Mouse (Mus musculus) left cerebral cortex, postnatal 14 days (tissue): ENCODE measurements around the gene Ppp1r18. TPM values are rescaled to one million over a fixed set of nuclear protein-coding genes. Genes with fewer than 3 reads are reported as not detected.

Experiments used
- DNase-seq, 2 experiments: peaks; one replicate each; pipeline ENCODE4 v3.0.0; 2021 to 2022; ENCODE audit warnings: low spot score in 2 of 2, mixed read lengths in 1 of 2
- intact Hi-C: fragments of 180-260 bp; cut with DNase I; formaldehyde crosslinking; loops from one replicate; pipeline ENCODE4 v1.15.1; 2025
- total RNA-seq, 2 experiments: library from RNA; stranded (reverse); gene quantifications; 2 replicates each; pipeline ENCODE4 v1.2.3; 2021

The Ppp1r18 gene
- total RNA-seq, 2 experiments from 2014 or later, result 12.8 to 14.1 TPM

DNA sequence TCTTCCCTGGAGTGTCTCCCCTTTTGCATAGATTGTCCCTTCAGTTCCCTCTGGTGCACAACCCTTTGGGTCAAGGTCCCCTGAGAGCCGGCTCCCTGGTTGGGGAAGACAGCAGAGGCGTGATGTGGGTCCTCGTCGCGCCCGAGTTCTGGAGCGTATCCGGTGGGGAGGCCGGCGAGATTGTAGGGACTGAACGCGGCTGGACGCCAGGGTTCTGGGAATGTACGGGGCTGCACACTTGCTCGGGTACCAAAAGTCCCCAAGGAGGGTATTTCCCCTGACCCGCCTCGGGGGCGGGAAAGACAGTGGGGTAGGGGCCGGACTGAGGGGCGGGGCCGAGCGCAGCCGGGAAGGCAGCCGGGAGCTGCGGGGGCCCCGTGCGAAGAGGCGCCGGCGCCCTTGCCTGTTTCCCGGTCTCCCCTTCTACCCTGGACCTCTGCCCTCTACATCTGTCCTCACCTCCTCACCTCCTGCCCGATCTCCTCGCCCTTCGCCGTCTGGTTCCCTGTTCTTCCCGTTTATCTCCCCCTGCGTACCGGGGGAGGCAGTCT is 963 bp downstream of the Ppp1r18 start:
- intact Hi-C loops, result loop anchor here (2.0 kb wide), 1 partner anchor 30 kb away; no protein-coding TSS in a partner anchor
- peak in 1 of 2 experiments; percentile 43 for DNase-seq

DNA sequence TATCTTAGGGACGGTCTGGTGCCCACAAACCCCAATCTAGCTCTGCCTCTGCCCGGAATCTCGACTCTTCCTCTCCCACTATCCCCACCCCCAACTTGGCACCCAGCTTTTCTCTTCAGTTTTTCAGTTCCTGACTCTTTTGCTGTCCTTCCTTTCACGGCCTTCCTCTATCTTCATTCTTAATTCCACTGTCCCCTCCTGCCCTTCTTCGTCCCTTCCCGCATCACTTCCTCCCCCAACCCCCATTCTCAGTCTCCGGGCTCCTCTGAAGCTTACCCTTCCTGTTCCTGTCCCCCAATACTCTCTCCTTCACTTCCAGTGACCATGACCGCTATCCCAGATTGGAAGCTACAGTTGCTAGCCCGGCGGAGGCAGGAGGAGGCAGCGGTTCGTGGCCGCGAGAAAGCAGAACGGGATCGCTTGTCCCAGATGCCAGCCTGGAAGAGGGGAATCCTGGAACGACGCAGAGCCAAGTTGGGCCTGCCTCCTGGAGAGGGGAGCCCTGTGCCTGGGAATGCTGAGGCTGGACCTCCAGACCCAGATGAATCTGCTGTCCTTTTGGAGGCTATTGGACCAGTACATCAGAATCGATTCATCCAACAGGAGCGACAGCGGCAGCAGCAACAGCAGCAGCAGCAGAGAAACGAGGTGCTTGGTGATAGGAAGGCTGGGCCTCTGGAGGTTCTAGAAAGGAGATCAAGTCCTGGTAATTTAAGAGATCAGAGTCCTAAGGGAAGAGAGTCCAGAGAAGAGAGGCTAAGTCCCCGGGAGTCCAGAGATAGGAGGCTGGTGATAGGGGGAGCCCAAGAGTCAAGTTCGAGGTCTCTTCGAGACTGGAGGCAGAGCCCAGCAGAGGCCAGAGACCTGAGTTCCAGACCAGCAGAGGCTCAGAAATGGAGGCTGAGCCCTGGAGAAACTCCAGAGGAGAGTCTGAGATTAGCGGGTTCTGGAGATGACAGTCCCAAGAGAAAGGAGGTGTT is 1.8 kb downstream of the Ppp1r18 start:
- intact Hi-C loops, result loop anchor here (2.0 kb wide), 1 partner anchor 30 kb away; no protein-coding TSS in a partner anchor

DNA sequence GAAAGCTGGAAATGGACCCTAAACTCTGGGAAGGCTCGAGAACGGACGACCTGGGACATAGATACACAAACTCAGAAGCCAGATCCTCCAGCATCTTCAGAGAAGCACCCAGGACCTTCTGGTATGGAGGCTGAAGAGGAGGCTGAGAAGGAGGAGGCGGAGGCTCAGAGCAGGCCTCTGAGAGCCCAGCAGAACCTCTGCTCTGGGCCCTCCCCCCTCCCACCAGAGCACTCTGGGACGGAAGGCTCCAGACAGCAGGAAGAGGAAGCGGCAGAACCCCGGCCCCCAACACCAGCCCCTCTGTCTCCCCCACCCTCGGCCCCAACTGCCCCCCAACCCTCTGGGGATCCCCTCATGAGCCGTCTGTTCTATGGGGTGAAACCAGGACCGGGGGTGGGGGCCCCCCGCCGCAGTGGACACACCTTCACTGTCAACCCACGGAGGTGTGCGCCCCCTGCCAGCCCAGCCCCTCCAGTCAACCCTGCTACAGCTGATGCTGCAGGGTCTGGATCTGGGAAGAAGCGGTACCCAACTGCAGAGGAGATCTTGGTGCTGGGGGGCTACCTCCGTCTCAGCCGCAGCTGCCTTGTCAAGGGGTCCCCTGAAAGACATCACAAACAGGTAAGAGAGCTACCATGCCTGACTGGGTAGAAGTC is 2.9 kb downstream of the Ppp1r18 start:
- no peak for DNase-seq
- intact Hi-C loops, result no loop called here

More for the DNA sequence above, 1.8 kb downstream of the Ppp1r18 start:
- DNase-seq, result no peak

DNA sequence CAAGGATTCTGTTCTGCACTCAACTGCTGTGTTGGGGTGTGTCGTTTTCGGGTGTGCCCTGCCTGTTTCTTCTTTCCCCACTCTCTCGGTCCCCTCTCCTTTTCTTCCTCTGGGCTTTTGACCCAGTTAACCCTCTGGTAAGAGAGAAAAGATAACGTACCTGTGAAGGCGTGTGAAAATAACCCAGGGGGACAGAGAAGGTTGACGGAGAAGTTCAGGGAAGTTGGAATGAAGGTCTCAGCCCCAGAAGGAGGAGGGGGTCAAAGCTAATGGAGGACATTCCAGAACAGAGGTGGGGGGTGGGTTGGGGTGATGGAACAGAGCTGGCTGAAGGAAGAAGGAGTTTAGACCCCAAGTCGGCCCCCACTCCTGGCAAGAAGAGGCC is 3.6 kb downstream of the Ppp1r18 start:
- DNase-seq, result no peak
- intact Hi-C loops, result no loop called here

DNA sequence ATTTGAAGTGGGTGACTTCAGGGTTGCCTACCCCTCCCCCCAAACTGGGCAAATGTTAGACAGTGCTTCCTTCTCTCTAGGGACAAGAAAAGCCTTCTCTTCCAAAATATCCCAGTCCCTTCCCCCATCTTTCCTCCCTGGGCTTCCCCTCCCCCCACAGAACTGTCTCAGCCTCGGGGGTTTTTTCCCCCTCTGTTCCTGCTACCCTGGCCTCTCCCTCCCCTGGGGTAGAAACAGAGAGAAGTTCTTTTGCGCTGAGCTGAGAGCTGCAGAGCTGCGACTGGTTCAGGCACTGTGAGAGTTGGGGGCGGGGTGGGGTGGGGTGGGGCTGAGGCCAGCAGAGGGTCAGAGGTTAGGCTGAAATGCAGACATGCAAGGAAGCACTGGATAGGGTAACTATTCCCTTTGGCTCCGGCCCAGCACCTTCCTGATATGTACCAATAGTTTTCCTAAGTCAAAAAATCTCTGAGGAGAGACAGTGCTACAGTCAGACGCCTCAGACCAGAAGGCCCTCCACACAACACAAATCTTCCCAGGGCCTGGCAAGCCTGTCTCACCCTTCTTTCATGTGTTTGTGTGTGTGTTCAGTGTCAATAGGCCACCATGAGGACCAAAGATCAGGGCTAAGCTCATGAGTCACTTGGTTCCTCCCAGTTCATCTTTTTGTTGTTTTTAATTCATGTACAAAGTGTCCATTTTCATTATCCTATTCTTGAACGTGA is 4.1 kb downstream of the Ppp1r18 start:
- peak in 1 of 2 experiments; percentile 19 for DNase-seq
- intact Hi-C loops, result loop anchor here (5.0 kb wide), 1 partner anchor 132 kb away; no protein-coding TSS in a partner anchor

DNA sequence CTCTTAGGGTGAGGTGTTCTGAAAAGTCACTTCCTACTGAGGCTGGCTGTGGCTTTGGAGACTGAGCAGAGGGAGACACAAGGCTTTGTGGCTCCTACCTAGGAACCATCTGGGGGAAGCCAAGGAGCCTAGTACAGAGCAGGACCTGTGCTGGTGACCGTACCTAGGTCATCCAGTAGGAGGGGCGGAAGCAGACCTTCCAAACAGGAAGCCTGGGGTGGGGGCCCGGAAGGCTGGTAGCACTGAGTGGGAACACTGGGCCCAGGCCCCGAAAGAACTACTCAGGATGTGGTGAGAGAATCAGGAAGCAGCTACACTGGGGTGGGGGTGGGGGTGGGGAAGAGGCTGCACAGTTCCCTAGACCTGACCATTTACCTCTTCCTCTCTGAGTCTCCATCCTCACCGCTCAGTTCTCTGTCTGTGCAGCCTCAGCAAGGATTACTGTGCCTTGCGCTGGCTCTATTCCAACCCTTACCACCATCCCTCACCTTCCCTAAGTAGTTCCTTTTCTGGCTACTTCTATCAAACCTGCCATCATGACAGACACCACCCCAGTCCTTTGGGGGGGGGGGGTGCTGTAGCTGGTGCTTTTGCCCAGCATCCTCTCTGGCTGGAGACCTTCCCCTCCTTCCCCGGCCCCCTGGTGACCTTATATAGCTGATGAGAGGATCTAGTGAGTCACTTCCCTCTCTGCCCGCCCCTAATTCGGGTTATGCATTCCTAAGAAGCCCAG is 4.9 kb downstream of the Ppp1r18 start:
- DNase-seq, result peak; percentile 45 to 57
- intact Hi-C loops, result loop anchor here (5.0 kb wide), 1 partner anchor 133 kb away; no protein-coding TSS in a partner anchor

DNA sequence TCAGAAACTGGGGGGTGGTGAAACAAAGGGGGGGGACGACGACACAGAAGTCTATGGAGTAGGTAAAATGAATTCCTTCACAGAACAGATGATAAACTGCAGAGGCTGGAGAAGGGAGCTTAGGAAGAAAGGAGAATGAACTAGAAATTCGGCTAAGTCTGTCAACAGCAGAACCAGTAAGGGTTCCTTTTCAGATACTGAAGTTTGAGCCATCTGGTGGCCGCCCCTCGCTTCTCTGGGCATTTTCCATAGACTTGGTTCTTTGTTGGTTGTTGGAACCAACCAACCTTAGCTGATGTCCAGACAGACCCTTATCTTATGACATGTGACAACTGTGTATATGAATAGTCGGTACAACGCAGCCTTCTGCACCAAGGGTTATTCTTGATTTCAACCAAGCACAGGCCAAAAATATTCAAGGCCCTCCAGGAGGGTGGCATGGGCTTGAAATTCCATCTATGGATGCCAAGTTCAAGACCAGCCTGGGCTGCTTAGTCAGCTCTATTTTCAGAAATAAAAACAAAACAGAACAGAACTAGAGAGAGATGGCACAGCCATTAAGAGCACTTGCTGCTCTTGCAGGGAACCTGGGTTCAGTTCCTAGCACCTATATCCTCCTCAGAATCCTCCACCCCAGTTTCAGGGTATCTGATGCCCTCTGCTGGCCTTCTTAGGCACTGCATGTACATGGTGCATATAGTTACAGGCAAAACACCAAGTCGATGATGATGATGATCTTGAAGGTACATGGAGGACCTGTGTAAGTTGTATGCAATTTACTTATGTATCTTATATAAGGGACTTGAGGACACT is 5.7 kb downstream of the Ppp1r18 start:
- DNase-seq, result peak in 1 of 2 experiments; percentile 24
- intact Hi-C loops, result loop anchor here (5.0 kb wide), 1 partner anchor 134 kb away; no protein-coding TSS in a partner anchor

DNA sequence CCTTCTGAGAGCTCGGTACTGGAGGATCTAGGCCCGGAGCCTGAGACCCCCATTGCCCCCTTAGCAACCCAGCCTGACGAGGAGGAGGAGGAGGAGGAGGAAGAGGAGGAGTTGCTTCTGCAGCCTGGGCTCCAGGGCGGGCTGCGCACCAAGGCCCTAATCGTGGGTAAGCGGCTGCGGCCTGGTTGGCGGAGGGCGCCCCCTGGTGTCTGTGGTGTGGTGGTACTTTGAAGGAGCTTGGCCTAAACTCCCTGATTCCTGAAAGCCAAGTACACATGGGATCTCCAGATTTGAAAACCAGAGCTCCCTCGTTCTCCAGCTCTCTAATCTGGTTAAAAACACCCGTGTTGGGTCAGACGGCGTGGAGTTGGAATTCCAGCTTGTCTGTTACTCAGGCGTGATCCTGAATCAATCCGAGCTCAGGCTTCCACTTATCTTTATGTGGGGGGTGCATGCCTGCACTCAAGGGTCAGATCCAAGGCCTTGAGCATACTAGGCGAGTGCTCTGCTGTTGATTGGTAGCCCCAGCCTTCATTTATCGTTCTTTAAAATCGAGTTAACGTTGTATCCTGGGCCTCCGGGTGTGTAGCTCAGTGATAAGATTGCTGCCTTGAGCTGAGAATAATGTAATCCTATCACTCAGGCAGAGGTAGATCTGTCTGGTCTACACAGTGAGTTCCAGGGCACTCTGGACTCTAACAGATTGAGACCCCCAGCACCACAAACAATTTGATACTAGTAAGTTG is 8.6 kb downstream of the Ppp1r18 start:
- intact Hi-C loops, result loop anchor here (5.0 kb wide), 1 partner anchor 137 kb away; no protein-coding TSS in a partner anchor
- peak; percentile 81 to 82 for DNase-seq

DNA sequence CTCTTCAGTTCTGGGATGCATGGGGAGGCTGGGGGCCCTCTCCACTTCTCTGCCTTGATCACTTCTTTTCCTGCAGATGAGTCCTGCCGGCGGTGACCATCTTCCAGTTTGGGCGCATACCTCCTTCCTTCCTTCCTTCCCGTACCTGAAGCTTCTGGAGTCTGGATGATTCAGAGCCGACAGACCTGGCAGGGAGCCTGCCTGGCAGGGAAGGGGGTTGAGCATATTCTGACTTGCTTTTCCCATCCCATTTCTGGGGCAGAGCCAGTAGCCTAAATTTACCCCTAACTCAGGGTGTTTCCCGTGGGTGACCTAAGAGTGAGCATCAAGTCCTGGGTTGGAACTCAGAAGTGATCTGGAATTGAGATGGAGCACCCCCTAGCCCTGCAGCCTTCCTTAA is 9.3 kb downstream of the Ppp1r18 start:
- intact Hi-C loops, result loop anchor here (5.0 kb wide), 1 partner anchor 137 kb away; no protein-coding TSS in a partner anchor
- peak; percentile 44 to 63 for DNase-seq

DNA sequence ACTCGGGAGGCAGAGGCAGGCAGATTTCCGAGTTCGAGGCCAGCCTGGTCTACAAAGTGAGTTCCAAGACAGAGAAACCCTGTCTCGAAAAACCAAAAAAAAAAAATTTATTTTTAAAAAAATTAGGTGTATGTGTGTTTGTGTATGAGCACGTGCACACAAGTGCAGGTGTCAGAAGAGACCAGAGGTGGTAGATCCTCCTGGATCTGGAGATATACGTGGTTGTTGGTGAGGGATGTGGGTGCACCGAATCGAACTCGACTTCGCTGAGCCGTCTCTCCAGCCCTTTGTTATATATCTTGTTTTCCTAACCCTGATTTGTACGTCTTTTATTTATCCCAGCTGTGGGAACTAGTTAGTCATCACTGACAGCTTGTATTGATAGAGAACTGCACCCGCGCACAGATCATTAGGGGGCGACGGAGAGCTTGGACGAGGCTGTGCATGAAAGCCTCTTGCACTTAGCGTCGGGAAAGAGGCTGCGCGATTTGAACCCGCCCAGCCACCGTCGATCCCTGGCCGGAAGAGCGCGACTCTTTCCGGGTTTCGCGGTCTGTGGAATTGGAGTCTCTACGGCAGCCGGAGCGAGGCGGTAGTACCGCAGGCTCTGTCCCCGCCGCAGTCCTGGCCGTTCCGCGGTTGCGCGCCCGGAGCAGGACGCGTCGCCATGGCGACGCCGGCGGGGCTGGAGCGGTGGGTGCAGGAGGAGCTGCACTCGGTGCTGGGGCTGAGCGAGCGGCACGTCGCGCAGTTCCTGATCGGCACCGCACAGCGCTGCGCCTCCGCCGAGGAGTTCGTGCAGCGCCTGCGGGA is 14.1 kb downstream of the Ppp1r18 start, which contains the start of gene Dhx16:
TSS of gene Dhx16 (plus strand) at position 575 of the 813 bp plus-strand sequence.
- DNase-seq, result peak; percentile 96
- intact Hi-C loops, result no loop called here

DNA sequence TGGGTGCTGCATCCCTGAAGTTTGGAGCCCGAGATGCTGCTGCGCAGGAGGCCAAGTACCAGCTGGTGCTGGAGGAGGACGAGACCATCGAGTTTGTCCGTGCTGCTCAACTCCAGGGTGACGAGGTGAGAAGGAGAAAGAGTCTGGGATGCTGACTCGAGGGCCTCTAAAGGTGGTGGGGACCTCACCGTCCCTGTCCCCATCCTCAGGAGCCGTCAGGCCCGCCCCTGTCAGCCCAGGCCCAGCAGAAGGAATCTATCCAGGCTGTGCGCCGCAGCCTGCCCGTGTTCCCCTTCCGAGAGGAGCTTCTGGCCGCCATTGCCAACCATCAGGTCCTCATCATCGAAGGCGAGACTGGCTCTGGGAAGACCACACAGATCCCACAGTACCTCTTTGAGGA is 17.5 kb downstream of the Ppp1r18 start:
- DNase-seq, result no peak
- intact Hi-C loops, result no loop called here

DNA sequence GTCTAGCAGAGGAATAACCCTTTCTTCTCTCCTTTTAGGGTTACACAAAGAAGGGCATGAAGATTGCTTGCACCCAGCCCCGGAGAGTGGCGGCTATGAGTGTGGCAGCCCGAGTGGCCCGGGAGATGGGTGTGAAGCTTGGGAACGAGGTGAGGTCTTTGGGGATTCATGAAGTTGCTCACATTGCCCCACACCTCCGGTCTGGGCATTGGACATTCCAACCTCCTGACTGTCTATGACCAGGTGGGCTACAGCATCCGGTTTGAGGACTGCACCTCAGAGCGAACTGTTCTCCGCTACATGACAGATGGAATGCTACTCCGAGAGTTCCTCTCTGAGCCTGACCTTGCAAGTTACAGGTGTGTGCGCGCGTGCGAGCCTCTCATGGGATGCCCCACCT is 18.4 kb downstream of the Ppp1r18 start:
- intact Hi-C loops, result no loop called here
- DNase-seq, result no peak

DNA sequence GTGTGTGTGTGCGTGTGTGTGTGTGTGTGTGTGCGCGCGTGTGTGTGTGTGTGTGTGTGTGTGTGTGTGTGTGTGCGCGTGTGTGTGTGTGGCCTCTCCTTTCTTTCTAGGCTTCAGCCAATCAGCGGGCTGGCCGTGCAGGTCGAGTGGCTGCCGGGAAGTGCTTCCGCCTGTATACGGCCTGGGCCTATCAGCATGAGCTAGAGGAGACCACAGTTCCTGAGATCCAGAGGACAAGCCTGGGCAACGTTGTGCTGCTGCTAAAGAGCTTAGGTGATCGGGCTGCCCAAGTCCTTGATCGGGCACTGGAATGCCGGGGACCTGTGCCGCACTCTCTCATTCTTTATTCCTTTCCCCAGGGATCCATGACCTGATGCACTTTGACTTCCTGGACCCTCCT is 22.3 kb downstream of the Ppp1r18 start:
- intact Hi-C loops, result no loop called here
- no peak for DNase-seq

DNA sequence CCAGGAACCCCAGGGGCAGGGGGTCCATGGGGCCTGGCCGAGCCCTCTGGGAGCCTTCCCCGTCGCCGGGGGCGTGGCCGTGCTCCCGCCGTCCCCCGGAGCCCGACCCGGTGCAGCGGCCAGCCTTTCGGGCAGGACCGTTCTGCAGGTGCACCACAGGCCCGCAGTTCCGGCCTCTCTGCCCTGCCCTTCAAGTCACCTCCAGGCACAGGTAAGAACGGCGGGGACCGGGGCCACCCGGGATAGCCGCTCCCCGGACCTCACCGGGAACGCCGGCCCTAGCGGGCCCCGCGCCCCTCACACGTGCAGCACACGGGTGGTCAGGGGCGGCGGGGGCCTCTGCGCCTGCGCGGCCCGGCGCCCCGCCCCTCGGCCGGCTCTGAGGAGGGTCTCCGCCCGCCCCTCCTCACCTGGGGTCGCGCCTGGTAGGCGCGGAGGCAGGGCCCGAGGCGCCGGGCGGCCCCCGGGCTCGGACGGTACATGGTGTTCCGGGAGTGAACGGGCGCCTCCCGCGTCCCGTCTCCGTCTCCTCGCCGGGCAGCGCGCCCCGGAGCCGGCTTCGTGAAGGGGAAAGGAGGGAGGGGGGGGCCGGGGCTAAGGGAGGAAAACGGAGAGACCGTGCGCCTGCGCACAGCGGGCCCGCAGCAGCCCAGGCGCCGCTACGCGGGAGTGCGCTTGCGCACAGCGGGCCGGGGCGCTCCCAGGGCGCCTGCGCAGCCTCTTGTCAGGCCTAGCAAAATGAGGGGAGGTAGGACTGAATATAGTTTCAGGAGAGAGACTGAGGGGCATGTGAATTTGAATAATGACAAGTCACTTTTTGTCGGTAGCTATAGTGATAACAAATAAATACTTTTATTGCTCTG is 31.6 kb downstream of the Ppp1r18 start, which contains the start of gene 2310061I04Rik:
TSS of gene 2310061I04Rik (minus strand) at position 651 of the 863 bp plus-strand sequence.
- intact Hi-C loops, result no loop called here
- DNase-seq, result peak; percentile 92 to 95
